Mouse (Mus musculus) adrenal gland, postnatal 14 days (tissue): Measurements from ENCODE around the gene Ccdc83. TPM values are rescaled to one million over a fixed set of nuclear protein-coding genes. Genes with fewer than 3 reads are reported as not detected.

ENCODE experiments used
- DNase-seq: peaks from one replicate; pipeline ENCODE4 v3.0.0; 2021; ENCODE audit warnings: mixed read lengths
- total RNA-seq: library from RNA; stranded (reverse); gene quantifications from 2 replicates; pipeline ENCODE4 v1.2.3, GENCODE M21; 2021

Gene Ccdc83
- total RNA-seq, 1 experiment from 2014 or later: not detected

- DNase-seq: no peak
Measured at GRCm38 (mm10) chr7:90259899-90260298, 5.7 kb downstream of the Ccdc83 start.

- no peak for DNase-seq
Measured at GRCm38 (mm10) chr7:90258701-90259100, 6.9 kb downstream of the Ccdc83 start.

- no peak for DNase-seq
Measured at GRCm38 (mm10) chr7:90252946-90253345, 12.6 kb downstream of the Ccdc83 start.

GRCm38 (mm10) chr7:90243643-90244042 is 21.9 kb downstream of the Ccdc83 start:
- no peak for DNase-seq

- DNase-seq: no peak
Measured at GRCm38 (mm10) chr7:90243151-90243550, 22.4 kb downstream of the Ccdc83 start.

GRCm38 (mm10) chr7:90236289-90236905 is 29.2 kb downstream of the Ccdc83 start:
- DNase-seq: no peak

- no peak for DNase-seq
Measured at GRCm38 (mm10) chr7:90233921-90234320, 31.7 kb downstream of the Ccdc83 start.

GRCm38 (mm10) chr7:90231431-90231830 is 34.1 kb downstream of the Ccdc83 start:
- no peak for DNase-seq

- DNase-seq: peak; percentile 28
Measured at GRCm38 (mm10) chr7:90228884-90229283, 36.7 kb downstream of the Ccdc83 start.

- no peak for DNase-seq
Measured at GRCm38 (mm10) chr7:90228075-90228474, 37.5 kb downstream of the Ccdc83 start.

GRCm38 (mm10) chr7:90221487-90221886 is 44.1 kb downstream of the Ccdc83 start:
- no peak for DNase-seq

GRCm38 (mm10) chr7:90218122-90218521 is 47.5 kb downstream of the Ccdc83 start:
- DNase-seq: no peak

- no peak for DNase-seq
Measured at GRCm38 (mm10) chr7:90216511-90216910, 49.1 kb downstream of the Ccdc83 start.

GRCm38 (mm10) chr7:90210947-90211346 is 54.6 kb downstream of the Ccdc83 start:
- DNase-seq: no peak

GRCm38 (mm10) chr7:90210116-90210515 is 55.5 kb downstream of the Ccdc83 start:
- DNase-seq: peak; percentile 47

- DNase-seq: no peak
Measured at GRCm38 (mm10) chr7:90203914-90204313, 61.7 kb downstream of the Ccdc83 start.

GRCm38 (mm10) chr7:90201877-90202465 is 63.6 kb downstream of the Ccdc83 start:
- no peak for DNase-seq

GRCm38 (mm10) chr7:90200251-90200650 is 65.3 kb downstream of the Ccdc83 start:
- peak; percentile 5 for DNase-seq

- no peak for DNase-seq
Measured at GRCm38 (mm10) chr7:90180635-90181034, 84.9 kb downstream of the Ccdc83 start.

- no peak for DNase-seq
Measured at GRCm38 (mm10) chr7:90175576-90175975, 90.0 kb downstream of the Ccdc83 start.
